Mouse (Mus musculus): Measurements from ENCODE around the gene Gnaz. TPM values are rescaled to one million over a fixed set of nuclear protein-coding genes. Genes with fewer than 3 reads are reported as not detected.
A peak's percentile ranks its signal among the peaks of the same experiment; 100 is the strongest.

Gene Gnaz
- polyA plus RNA-seq, 1 experiment from 2014 or later, result 42.5 TPM

- WGBS, result 77% methylated on average over 6 of the region's 6 CpGs
- ATAC-seq, result no peak
Measured at GRCm38 (mm10) chr10:74973026-74973425, 6.0 kb downstream of the Gnaz start.

GRCm38 (mm10) chr10:74975626-74976025 is 8.6 kb downstream of the Gnaz start:
- Histone ChIP-seq H3K27ac (no peak overlapping the region), H3K9ac (replicated peaks) (no peak overlapping the region), H3K4me1 (replicated peaks) (peaks cover 22% of the 10 kb centered on the region), H3K4me3 (replicated peaks) (no peak overlapping the region), H3K36me3 (0 out of 2 replicates have a peak, but pooled peaks cover 11% of the 10 kb centered on the region), H3K9me3 (no peaks in the 10 kb centered on the region), H3K4me2 (replicated peaks) (no peak overlapping the region), H3K27me3 (no peaks in the 10 kb centered on the region)
- WGBS, result 77% methylated on average over 7 of the region's 7 CpGs
- ATAC-seq, result no peak

More at GRCm38 (mm10) chr10:74973026-74973425, 6.0 kb downstream of the Gnaz start:
- Histone ChIP-seq H3K4me2 (replicated peaks) (no peak overlapping the region), H3K27ac (no peak overlapping the region), H3K9me3 (no peaks in the 10 kb centered on the region), H3K4me1 (replicated peaks) (peaks cover 29% of the 10 kb centered on the region), H3K36me3 (0 out of 2 replicates have a peak, but pooled peaks cover 11% of the 10 kb centered on the region), H3K27me3 (peaks cover 8% of the 10 kb centered on the region; the same call in 1 of the 2 replicates), H3K9ac (replicated peaks) (no peak overlapping the region), H3K4me3 (replicated peaks) (no peak overlapping the region)

GRCm38 (mm10) chr10:74976429-74976828 is 9.5 kb downstream of the Gnaz start:
- 78% methylated on average over 7 of the region's 7 CpGs for WGBS
- H3K9me3 ChIP-seq, result no peaks in the 10 kb centered on the region
- no peak overlapping the region for H3K4me3 ChIP-seq (replicated peaks)
- no peak overlapping the region for H3K4me2 ChIP-seq (replicated peaks)
- no peak overlapping the region for H3K27ac ChIP-seq
- 0 out of 2 replicates have a peak, but pooled peaks cover 11% of the 10 kb centered on the region for H3K36me3 ChIP-seq
- no peaks in the 10 kb centered on the region for H3K27me3 ChIP-seq
- H3K9ac ChIP-seq (replicated peaks), result no peak overlapping the region
- peaks cover 22% of the 10 kb centered on the region for H3K4me1 ChIP-seq (replicated peaks)
- no peak for ATAC-seq

- Histone ChIP-seq H3K4me3 (replicated peaks) (no peak overlapping the region), H3K4me1 (replicated peaks) (peaks cover 22% of the 10 kb centered on the region), H3K27ac (no peak overlapping the region), H3K4me2 (replicated peaks) (no peak overlapping the region), H3K9ac (replicated peaks) (no peak overlapping the region), H3K9me3 (no peaks in the 10 kb centered on the region), H3K27me3 (no peaks in the 10 kb centered on the region), H3K36me3 (peaks cover 11% of the 10 kb centered on the region; the same call in 1 of the 2 replicates)
- WGBS, result 88% methylated on average over 4 of the region's 4 CpGs
- no peak for ATAC-seq
Measured at GRCm38 (mm10) chr10:74978056-74978455, 11.1 kb downstream of the Gnaz start.

- no peak overlapping the region for H3K27ac ChIP-seq
- no peak overlapping the region for H3K9ac ChIP-seq (replicated peaks)
- no peak for ATAC-seq
- no peak overlapping the region for H3K4me2 ChIP-seq (replicated peaks)
- no peaks in the 10 kb centered on the region for H3K9me3 ChIP-seq
- peaks cover 13% of the 10 kb centered on the region for H3K4me1 ChIP-seq (replicated peaks)
- H3K4me3 ChIP-seq (replicated peaks), result no peak overlapping the region
- H3K27me3 ChIP-seq, result no peaks in the 10 kb centered on the region
- WGBS, result 92% methylated on average over 12 of the region's 12 CpGs
- peaks cover 10% of the 10 kb centered on the region; the same call in 1 of the 2 replicates for H3K36me3 ChIP-seq
Measured at GRCm38 (mm10) chr10:74981159-74981558, 14.2 kb downstream of the Gnaz start.

GRCm38 (mm10) chr10:74983176-74983575 is 16.2 kb downstream of the Gnaz start:
- no peak for ATAC-seq
- H3K27me3 ChIP-seq, result no peaks in the 10 kb centered on the region
- H3K9ac ChIP-seq (replicated peaks), result no peak overlapping the region

GRCm38 (mm10) chr10:74987698-74988470 is 20.9 kb downstream of the Gnaz start:
- peaks cover 11% of the 10 kb centered on the region for H3K4me1 ChIP-seq (replicated peaks)
- no peak overlapping the region for H3K9ac ChIP-seq (replicated peaks)
- H3K27ac ChIP-seq, result 0 out of 2 replicates have a peak overlapping the region, but pooled peaks have one; percentile 14
- no peak overlapping the region for H3K4me2 ChIP-seq (replicated peaks)
- no peak overlapping the region for H3K4me3 ChIP-seq (replicated peaks)
- H3K9me3 ChIP-seq, result no peaks in the 10 kb centered on the region; the same call in 1 of the 2 replicates
- peaks cover 28% of the 10 kb centered on the region for H3K36me3 ChIP-seq
- peak; percentile 18 for ATAC-seq
- WGBS, result 81% methylated on average over 14 of the region's 14 CpGs
- no peaks in the 10 kb centered on the region for H3K27me3 ChIP-seq

More at GRCm38 (mm10) chr10:74983176-74983575, 16.2 kb downstream of the Gnaz start:
- H3K4me3 ChIP-seq (replicated peaks), result no peak overlapping the region
- peaks cover 10% of the 10 kb centered on the region; the same call in 1 of the 2 replicates for H3K36me3 ChIP-seq
- H3K27ac ChIP-seq, result no peak overlapping the region
- no peak overlapping the region for H3K4me2 ChIP-seq (replicated peaks)
- peaks cover 9% of the 10 kb centered on the region for H3K4me1 ChIP-seq (replicated peaks)
- no peaks in the 10 kb centered on the region for H3K9me3 ChIP-seq
- WGBS, result 69% methylated on average over 8 of the region's 8 CpGs

GRCm38 (mm10) chr10:74989814-74990213 is 22.8 kb downstream of the Gnaz start:
- peaks cover 22% of the 10 kb centered on the region for H3K36me3 ChIP-seq
- no peak overlapping the region for H3K4me2 ChIP-seq (replicated peaks)
- no peak overlapping the region for H3K9ac ChIP-seq (replicated peaks)
- H3K4me3 ChIP-seq (replicated peaks), result no peak overlapping the region
- no peak for ATAC-seq
- H3K27me3 ChIP-seq, result no peaks in the 10 kb centered on the region
- 87% methylated on average over 4 of the region's 4 CpGs for WGBS
- peaks cover 26% of the 10 kb centered on the region for H3K4me1 ChIP-seq (replicated peaks)
- no peaks in the 10 kb centered on the region; the same call in 1 of the 2 replicates for H3K9me3 ChIP-seq
- H3K27ac ChIP-seq, result no peak overlapping the region

- 0 out of 2 replicates have a peak overlapping the region, but pooled peaks have one; percentile 11 for H3K4me2 ChIP-seq (replicated peaks)
- no peaks in the 10 kb centered on the region for H3K27me3 ChIP-seq
- 0 out of 2 replicates have a peak overlapping the region, but pooled peaks have one; percentile 5 for H3K27ac ChIP-seq
- no peak overlapping the region; the same call in 1 of the 2 replicates for H3K9ac ChIP-seq (replicated peaks)
- peaks cover 35% of the 10 kb centered on the region for H3K4me1 ChIP-seq (replicated peaks)
- 0 out of 2 replicates have a peak, but pooled peaks have one; percentile 5 for ATAC-seq
- H3K36me3 ChIP-seq, result peaks cover 22% of the 10 kb centered on the region
- no peak overlapping the region for H3K4me3 ChIP-seq (replicated peaks)
- H3K9me3 ChIP-seq, result no peaks in the 10 kb centered on the region; the same call in 1 of the 2 replicates
- 45% methylated on average over 26 of the region's 26 CpGs for WGBS
Measured at GRCm38 (mm10) chr10:74990584-74991322, 23.8 kb downstream of the Gnaz start.

- Histone ChIP-seq H3K9me3 (no peaks in the 10 kb centered on the region; the same call in 1 of the 2 replicates), H3K4me2 (replicated peaks) (peak overlapping the region; percentile 51), H3K4me1 (replicated peaks) (peaks cover 56% of the 10 kb centered on the region), H3K27ac (peak overlapping the region; percentile 73), H3K36me3 (peaks cover 22% of the 10 kb centered on the region), H3K27me3 (no peaks in the 10 kb centered on the region), H3K9ac (replicated peaks) (no peak overlapping the region), H3K4me3 (replicated peaks) (no peak overlapping the region)
- peak; percentile 35 for ATAC-seq
- WGBS, result 7% methylated on average over 5 of the region's 5 CpGs
Measured at GRCm38 (mm10) chr10:74994863-74995262, 27.9 kb downstream of the Gnaz start.

GRCm38 (mm10) chr10:74995377-74995776 is 28.4 kb downstream of the Gnaz start:
- Histone ChIP-seq H3K9me3 (no peaks in the 10 kb centered on the region; the same call in 1 of the 2 replicates), H3K4me3 (replicated peaks) (peak overlapping the region; percentile 25), H3K9ac (replicated peaks) (peak overlapping the region; percentile 59; the same call in 1 of the 2 replicates), H3K4me1 (replicated peaks) (peaks cover 57% of the 10 kb centered on the region), H3K27ac (peak overlapping the region; percentile 73), H3K36me3 (peaks cover 22% of the 10 kb centered on the region), H3K4me2 (replicated peaks) (peak overlapping the region; percentile 51), H3K27me3 (no peaks in the 10 kb centered on the region)
- WGBS, result under 1% methylated on average over 17 of the region's 17 CpGs
- ATAC-seq, result peak; percentile 59

Data from midbrain, embryonic 13.5 days (tissue).